Mouse (Mus musculus): ENCODE measurements around the gene Lrrc51. TPM values are rescaled to one million over a fixed set of nuclear protein-coding genes. Genes with fewer than 3 reads are reported as not detected.

Lrrc51 gene
- 1 to 10 TPM; 4.1 to 4.2 TPM for total RNA-seq (2021)
- long read RNA-seq, experiment 1, partial matches to known transcripts, result 0 of 3 reads
- long read RNA-seq, experiment 1, other reads (novel, unspliced or antisense), result 2 of 3 reads
- long read RNA-seq, experiment 2, partial matches to known transcripts, result 1 of 3 reads
- long read RNA-seq, experiment 2, other reads (novel, unspliced or antisense), result 0 of 3 reads

DNA sequence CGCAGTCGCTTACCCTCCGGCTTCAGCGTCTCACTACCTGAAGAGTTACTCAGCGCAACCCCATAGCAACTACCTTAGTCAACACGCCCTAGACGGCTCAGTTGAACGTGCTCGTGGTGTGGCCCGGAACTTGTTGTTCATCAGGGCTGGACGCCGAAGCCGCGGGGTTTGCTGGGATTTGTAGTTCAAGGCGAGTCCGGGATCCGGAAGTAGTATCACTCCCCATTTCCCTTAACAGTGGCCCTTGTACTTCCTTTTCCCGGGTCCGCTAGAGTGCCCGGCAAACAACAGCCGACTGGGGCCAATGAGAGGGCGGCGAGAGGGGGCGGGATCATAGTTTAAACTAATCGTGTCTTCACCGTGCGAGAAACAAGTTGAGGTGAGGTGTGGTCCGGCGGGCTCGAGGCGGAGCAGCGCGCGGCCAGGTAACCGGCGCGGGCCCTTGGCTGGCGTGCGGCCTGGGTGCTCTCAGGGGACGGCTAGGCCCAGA is at the start of gene Lrrc51, which contains the start of gene Numa1:
TSS of gene Lrrc51 (minus strand) at position 145 of the 490 bp plus-strand sequence.
TSS of gene Numa1 (plus strand) at position 361 of the 490 bp plus-strand sequence.
- intact Hi-C loops (cut with DNase I), result loop anchor here (2.0 to 5.0 kb wide), 2 partner anchors 37 to 129 kb away; no protein-coding TSS in a partner anchor
- Histone ChIP-seq H3K27ac (peak within 1 kb of the TSS; percentile 92), H3K4me3 (peak within 1 kb of the TSS; percentile 90)
- no peak for TF ChIP-seq CTCF (IDR thresholded peaks at IDR 0.05)
- peak; percentile 97 for DNase-seq

DNA sequence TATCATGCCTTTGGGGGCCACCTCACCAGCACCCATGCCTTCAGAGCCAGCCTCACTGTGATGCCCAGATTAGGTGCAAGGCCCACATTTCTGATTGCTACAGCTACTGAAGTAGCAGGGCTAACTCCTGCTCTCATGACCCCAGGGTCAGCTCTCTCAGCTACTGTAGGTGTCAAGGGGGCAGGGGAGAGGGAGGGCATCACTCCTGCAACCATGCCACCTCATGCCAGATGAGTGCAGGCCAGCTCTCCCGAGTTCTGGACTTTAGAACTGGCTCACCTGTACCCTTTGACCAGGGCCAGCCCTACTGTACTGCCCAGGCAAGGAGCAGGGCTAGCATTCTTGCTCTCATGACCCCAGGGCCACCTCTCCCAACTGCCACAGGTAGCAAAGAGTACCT is 49.0 kb upstream of the Lrrc51 start:
- Histone ChIP-seq H3K4me3 (no peak overlapping the region), H3K27ac (no peak overlapping the region)
- no peak for TF ChIP-seq CTCF (IDR thresholded peaks at IDR 0.05)
- DNase-seq, result no peak
- intact Hi-C loops (cut with DNase I), result no loop called here

DNA sequence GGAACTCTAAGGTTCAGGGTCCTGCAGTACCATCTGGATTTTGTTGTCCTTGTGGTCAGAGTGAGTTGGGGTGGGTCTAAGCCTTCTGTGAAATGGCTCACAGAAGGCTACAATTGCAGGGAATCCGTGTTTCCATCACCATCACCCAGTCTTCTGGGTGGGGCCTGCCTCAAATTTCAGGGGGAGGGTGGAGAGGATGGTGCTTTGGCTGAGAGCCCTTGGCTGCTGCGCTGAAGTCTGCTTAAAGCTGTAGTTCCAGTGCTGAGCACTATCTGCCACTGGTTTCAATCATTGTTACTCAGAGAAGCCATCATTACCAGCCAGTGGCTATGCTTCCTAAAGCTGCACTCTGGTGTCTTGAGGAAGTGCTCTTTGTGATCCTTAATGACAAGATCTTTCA is 40.8 kb upstream of the Lrrc51 start:
- TF ChIP-seq CTCF (IDR thresholded peaks at IDR 0.05), result no peak
- Histone ChIP-seq H3K4me3 (peak overlapping the region; percentile 36), H3K27ac (peak overlapping the region; percentile 98)
- intact Hi-C loops (cut with DNase I), result loop anchor here (5.0 kb wide), 1 partner anchor 137 kb away; the partner anchor contains the start of gene Inppl1
- DNase-seq, result peak; percentile 82

DNA sequence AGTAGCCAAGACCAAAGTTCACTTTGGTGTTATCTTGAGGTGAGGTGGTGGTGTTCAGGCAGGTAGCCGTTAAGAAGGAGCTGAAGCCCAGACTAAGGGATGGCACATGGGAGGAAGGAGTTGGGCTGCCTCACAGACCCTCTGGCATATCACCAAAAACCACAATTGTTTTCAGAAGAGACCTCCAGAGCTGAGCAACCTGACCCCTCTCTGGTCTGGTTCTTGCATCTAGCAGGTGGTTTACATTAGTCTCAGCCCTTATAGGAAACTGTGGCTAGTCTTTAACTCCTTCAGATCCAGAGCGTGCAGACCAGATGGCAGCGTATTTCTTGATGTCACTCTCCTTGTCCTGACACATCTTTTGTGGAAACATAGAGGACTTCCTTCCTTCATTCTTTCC is 40.0 kb upstream of the Lrrc51 start:
- peak overlapping the region; percentile 98 for H3K27ac ChIP-seq
- no peak for TF ChIP-seq CTCF (IDR thresholded peaks at IDR 0.05)
- no peak for DNase-seq
- intact Hi-C loops (cut with DNase I), result loop anchor here (5.0 kb wide), 1 partner anchor 136 kb away; the partner anchor contains the start of gene Inppl1
- no peak overlapping the region for H3K4me3 ChIP-seq

DNA sequence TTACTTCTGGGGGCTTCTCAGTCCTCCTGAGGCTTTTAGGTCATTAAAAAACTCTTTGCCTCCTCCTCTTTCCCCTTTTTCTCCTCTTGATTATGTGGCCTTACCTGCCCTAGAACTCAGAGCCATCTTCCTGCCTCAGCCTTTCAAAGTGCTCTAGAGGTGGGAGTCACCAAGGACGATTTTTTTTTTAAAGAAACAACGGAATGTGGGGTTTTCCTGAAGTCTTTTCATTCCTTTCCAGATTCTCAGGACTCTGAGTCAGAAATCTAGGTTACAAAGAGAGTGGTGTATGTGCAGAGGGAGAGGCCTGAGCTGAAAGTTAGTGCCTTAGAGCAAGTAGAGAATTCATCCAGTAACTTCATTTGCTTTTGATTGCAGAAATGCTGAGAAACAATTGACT is 38.0 kb upstream of the Lrrc51 start:
- no peak for DNase-seq
- H3K27ac ChIP-seq, result peak overlapping the region; percentile 98
- peak overlapping the region; percentile 94 for H3K4me3 ChIP-seq
- TF ChIP-seq CTCF (IDR thresholded peaks at IDR 0.05), result no peak
- intact Hi-C loops (cut with DNase I), result loop anchor here (2.0 to 5.0 kb wide), 2 partner anchors 37 to 134 kb away; partner anchors contain the start of genes Inppl1 and Numa1

DNA sequence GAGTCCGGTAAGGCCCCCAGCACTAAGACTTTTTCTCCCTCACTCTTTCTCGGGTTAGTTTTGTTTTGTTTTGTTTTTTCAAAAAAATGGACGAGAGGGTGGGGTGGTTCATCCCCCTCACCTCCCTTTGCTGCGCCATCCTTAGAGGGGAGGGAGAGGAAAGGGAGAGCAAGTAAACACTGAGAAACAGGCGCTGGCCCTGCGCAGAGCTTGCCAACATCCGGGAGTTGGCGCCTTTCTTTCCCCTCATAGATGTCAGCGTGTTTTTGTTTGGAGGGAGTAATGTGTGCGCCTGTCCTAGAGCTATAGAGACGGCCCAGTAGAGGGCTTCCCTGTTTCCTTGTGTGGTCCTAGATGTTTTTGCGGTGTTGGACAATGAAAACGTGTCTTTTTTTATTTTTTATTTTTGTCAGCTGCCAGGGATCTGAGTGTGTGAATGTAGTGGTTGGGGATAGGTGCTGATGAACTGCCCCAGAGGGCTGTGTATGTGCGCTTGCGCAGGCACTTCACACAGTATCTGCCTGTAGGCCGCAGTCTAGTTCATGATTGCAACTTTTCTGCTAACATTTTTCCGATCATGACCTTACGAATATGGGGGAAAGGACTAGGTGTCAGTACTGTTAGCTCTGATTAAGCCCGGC is 37.2 kb upstream of the Lrrc51 start:
- intact Hi-C loops (cut with DNase I), result loop anchor here (2.0 to 5.0 kb wide), 2 partner anchors 36 to 134 kb away; partner anchors contain the start of genes Inppl1 and Numa1
- H3K27ac ChIP-seq, result peak overlapping the region; percentile 98
- TF ChIP-seq CTCF (IDR thresholded peaks at IDR 0.05), result peak; percentile 15; the same call in 1 of the 2 replicates
- DNase-seq, result peak; percentile 86
- peak overlapping the region; percentile 94 for H3K4me3 ChIP-seq

DNA sequence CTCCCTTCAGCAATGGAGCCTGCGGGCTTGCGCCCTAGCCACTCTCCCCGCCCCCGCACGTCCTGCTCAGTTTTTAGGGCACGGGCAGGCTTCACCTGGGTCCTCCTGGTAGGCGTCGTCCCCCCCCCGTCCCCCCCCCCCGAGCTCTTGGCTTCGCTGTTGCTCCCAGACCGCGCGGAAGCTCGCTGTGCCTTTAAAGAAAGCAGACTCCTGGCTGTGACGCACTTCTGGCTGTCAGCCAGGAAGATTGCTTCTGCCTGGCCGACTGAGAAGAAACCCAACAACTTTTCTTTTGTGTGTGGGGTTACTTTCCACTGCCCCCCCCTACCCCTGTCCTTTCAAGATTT is 36.7 kb upstream of the Lrrc51 start:
- Histone ChIP-seq H3K4me3 (peak overlapping the region; percentile 94), H3K27ac (peak overlapping the region; percentile 98)
- TF ChIP-seq CTCF (IDR thresholded peaks at IDR 0.05), result no peak
- intact Hi-C loops (cut with DNase I), result loop anchor here (2.0 to 5.0 kb wide), 2 partner anchors 36 to 133 kb away; partner anchors contain the start of genes Inppl1 and Numa1
- DNase-seq, result peak; percentile 95

DNA sequence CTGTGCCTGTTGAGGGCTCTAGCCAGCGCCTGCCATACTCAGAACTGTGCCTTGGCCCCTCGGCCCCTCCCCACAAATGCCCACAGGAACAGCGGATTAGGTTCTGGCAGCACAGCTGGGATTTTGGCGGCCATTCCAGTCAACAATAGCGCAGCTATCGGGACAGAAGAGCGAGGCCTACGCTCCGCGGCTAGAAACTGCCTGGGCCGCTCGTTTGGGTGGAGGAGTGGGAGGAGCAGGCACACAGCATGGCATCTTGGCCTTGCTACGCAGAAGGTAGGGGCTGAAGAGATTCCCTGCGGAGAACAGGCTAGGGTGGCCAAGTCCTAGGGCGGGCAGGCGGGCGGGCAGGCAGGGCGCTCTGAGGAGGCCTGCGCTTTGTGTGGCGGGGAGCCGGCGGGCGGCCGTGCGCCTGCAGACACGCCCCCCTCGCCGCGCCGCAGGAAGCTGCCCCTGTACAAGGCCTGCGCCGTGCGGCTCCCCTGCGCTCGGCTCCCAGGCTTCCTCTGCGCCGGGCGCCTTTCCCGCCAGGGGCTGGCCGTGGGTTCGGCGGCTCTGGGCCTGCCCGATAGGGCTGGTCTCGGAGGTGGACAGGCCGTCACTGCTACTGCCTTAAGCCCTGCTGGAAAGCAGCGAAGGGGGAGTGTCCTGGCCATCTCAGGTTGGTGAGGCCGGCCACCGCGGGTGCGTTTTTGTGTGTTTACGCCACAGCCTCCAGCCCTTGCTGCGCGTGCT is 36.2 kb upstream of the Lrrc51 start:
- peak; percentile 92 for DNase-seq
- H3K27ac ChIP-seq, result peak overlapping the region; percentile 98
- 0 out of 2 replicates have a peak, but pooled peaks have one; percentile 6 for TF ChIP-seq CTCF (IDR thresholded peaks at IDR 0.05)
- intact Hi-C loops (cut with DNase I), result loop anchor here (2.0 to 5.0 kb wide), 2 partner anchors 35 to 133 kb away; partner anchors contain the start of genes Inppl1 and Numa1
- H3K4me3 ChIP-seq, result peak overlapping the region; percentile 94

DNA sequence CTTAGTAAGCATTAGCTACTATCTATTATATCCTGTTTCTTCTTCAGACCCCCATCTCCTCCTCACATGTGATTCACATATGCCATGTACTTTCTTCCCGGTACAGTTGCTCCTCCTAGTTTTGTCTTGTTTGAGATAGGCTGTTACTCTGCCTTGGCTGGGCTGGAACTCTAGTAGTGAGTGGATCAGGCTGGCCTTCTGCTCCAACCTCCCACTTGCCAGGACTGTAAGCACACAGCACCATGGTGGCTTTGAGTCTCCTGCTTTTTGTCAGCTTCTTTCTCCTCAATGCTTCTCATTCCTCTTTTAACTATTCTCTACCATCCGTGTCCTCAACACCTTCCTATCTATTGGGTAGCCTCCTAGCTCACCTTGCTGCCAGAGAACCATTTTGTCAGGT is 35.1 kb upstream of the Lrrc51 start:
- TF ChIP-seq CTCF (IDR thresholded peaks at IDR 0.05), result no peak

DNA sequence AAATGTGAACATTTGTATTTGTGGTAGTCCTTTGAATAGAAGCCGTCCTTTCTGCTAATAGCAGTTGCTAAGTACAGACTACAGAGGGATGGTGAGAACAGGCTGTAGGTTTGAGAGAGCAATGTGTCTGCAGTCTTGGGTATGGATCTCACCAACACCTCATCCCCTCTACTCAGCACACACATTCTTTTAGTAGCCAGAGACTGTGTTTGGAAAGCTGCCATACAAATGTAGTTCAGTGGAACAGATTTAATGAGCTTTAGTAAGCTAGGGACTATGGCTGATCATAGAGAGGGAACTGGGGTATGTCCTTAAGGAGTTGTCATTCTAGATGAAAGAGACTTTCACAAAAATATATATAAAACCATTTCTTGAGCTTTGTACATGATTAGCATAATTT is 33.6 kb upstream of the Lrrc51 start:
- intact Hi-C loops (cut with DNase I), result no loop called here
- no peak overlapping the region for H3K27ac ChIP-seq
- TF ChIP-seq CTCF (IDR thresholded peaks at IDR 0.05), result no peak

More for the DNA sequence above, 35.1 kb upstream of the Lrrc51 start:
- Histone ChIP-seq H3K4me3 (no peak overlapping the region), H3K27ac (peak overlapping the region; percentile 98)
- no peak for DNase-seq
- intact Hi-C loops (cut with DNase I), result no loop called here

DNA sequence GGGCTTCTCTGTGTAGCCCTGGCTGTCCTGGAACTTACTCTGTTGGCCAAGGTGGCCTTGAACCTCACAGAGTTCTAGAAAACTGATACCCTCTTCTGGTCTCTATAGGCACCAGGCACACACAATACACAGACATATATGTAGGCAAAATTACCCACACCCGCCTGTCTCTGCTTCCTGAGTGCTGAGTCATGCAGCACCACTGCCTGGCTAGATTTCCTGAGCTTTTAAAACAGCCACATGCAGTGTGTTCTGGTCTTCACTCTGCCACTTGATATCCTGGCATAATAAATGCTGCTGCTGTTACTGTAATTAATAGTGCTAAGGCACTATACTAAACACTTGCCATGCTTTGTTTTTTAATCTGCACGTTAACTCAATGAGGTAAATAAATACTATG is 31.9 kb upstream of the Lrrc51 start:
- DNase-seq, result no peak
- Histone ChIP-seq H3K4me3 (no peak overlapping the region), H3K27ac (peak overlapping the region; percentile 48)
- no peak for TF ChIP-seq CTCF (IDR thresholded peaks at IDR 0.05)
- intact Hi-C loops (cut with DNase I), result no loop called here

More for the DNA sequence above, 33.6 kb upstream of the Lrrc51 start:
- no peak overlapping the region for H3K4me3 ChIP-seq
- no peak for DNase-seq

DNA sequence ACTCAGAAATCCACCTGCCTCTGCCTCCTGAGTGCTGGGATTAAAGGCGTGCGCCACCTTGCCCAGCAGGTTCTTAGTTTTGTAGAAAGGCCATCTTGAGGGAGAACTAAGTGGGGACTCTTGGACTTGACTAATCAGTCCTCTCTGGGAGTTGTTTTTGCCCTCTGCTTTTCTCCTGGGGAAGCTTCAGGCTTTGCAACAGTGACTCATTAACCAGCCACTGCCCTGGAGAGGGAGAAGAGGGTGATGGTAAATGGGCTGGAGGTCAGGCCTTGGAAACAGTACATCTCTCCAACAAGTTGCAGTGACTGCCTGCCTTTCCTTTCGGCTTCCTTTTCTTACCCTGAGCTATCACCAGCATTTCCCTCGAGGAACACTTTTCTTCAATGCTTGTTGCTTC is 30.9 kb upstream of the Lrrc51 start:
- no peak overlapping the region for H3K4me3 ChIP-seq
- TF ChIP-seq CTCF (IDR thresholded peaks at IDR 0.05), result no peak
- intact Hi-C loops (cut with DNase I), result no loop called here
- 0 out of 2 replicates have a peak overlapping the region, but pooled peaks have one; percentile 8 for H3K27ac ChIP-seq
- DNase-seq, result no peak

All from gastrocnemius, adult 2 months (tissue).